Mouse (Mus musculus) megakaryocyte-erythroid progenitor cell, adult 5-6 weeks (primary cell): ENCODE results near the gene Cs. TPM values are rescaled to one million over a fixed set of nuclear protein-coding genes. Genes with fewer than 3 reads are reported as not detected.
"Not testable (repeated sequence)": the region's sequence is repeated elsewhere in the genome, so short reads cannot be mapped to it uniquely, and the experiment has no call there.

Source experiments
- ATAC-seq: replicated peaks from 2 replicates; pipeline ENCODE4 v1.8.0; 2016; ENCODE audit warnings: mild to moderate bottlenecking, inconsistent platforms; ENCODE audit not compliant: severe bottlenecking, poor library complexity, low FRiP score, low TSS enrichment
- total RNA-seq, 2 experiments: library from RNA; stranded (forward) in 1 of 2; stranded (reverse) in 1 of 2; fragments of 200-1000, 215-1000 nt in 1 of 2; fragments of >200 nt in 1 of 2; fragmentation: Nextera tagmentation in 1 of 2; gene quantifications; 2 replicates each; pipeline ENCODE4 v1.2.3; 2014 to 2017

Cs gene
- total RNA-seq, 2 experiments from 2014 or later: 182 to 251 TPM

GRCm38 (mm10) chr10:128327610-128328009 lies 9.9 kb upstream of the Cs start:
- ATAC-seq: no peak

- ATAC-seq: not testable (repeated sequence)
These were observed 4.9 kb upstream of the Cs start for GRCm38 (mm10) chr10:128332358-128333249.

- ATAC-seq: no peak
These were observed 2.0 kb upstream of the Cs start for GRCm38 (mm10) chr10:128335582-128335981.

GRCm38 (mm10) chr10:128336195-128336594 lies 1.3 kb upstream of the Cs start:
- no peak for ATAC-seq

- peak; percentile 50 for ATAC-seq
These were observed 937 bp upstream of the Cs start for GRCm38 (mm10) chr10:128336597-128336996.

GRCm38 (mm10) chr10:128338415-128338814 lies 881 bp downstream of the Cs start:
- ATAC-seq: 0 out of 2 replicates have a peak, but pooled peaks have one; percentile 8

GRCm38 (mm10) chr10:128338948-128339347 lies 1.4 kb downstream of the Cs start:
- no peak for ATAC-seq

GRCm38 (mm10) chr10:128340257-128340656 lies 2.7 kb downstream of the Cs start:
- 0 out of 2 replicates have a peak, but pooled peaks have one; percentile 9 for ATAC-seq

- no peak for ATAC-seq
These were observed 5.9 kb downstream of the Cs start for GRCm38 (mm10) chr10:128343436-128343835.

GRCm38 (mm10) chr10:128344568-128345275 lies 7.2 kb downstream of the Cs start:
- peak; percentile 96 for ATAC-seq

- ATAC-seq: no peak
These were observed 10.0 kb downstream of the Cs start for GRCm38 (mm10) chr10:128347541-128347940.

GRCm38 (mm10) chr10:128358796-128359195 lies 21.3 kb downstream of the Cs start:
- ATAC-seq: peak; percentile 48

- ATAC-seq: no peak
These were observed 21.7 kb downstream of the Cs start for GRCm38 (mm10) chr10:128359226-128359625.

- no peak for ATAC-seq
These were observed 24.3 kb downstream of the Cs start for GRCm38 (mm10) chr10:128361836-128362235.

GRCm38 (mm10) chr10:128362568-128362967 lies 25.0 kb downstream of the Cs start:
- no peak for ATAC-seq

- ATAC-seq: peak; percentile 11; the same call in 1 of the 2 replicates
These were observed 30.4 kb downstream of the Cs start for GRCm38 (mm10) chr10:128367899-128368401.

- ATAC-seq: peak; percentile 85
These were observed 31.1 kb downstream of the Cs start, which contains the start of gene Coq10a for GRCm38 (mm10) chr10:128368402-128369217. Gene Coq10a (minus strand): TSS chr10:128368997.

- ATAC-seq: no peak
These were observed 31.6 kb downstream of the Cs start for GRCm38 (mm10) chr10:128369218-128369543.

- ATAC-seq: no peak
These were observed 32.1 kb downstream of the Cs start for GRCm38 (mm10) chr10:128369599-128369998.
